Comparison of ENCODE assay signal across 8 mouse cellular contexts in the genomic region with DNA sequence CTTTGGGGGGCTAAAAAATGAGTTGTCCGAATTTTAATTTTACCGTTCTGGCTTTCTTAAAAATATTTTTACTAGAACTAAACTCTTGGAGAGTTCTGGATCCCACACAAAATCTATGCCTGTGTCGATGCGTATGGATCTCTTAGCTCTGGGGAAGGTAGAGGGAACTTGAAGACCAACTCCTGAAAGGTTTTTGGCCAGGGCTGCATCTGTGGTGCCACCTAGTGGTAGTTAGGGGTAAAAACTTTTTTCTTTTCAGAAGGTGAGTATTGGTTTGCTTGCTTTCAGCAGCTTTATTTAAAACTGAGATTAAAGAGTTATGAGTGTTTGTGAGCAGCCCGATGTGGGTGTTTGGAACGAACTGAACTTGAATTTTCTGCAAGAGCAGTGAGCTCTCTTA. TPM values are rescaled to one million over a fixed set of nuclear protein-coding genes. Genes with fewer than 3 reads are reported as not detected.
DNase-seq lines count a peak whose midpoint lies in the region; ATAC-seq and TF ChIP-seq lines count a peak whose summit lies in the region.
"Had no signal": no experiment of that assay in that cellular context is flagged by ENCODE, and none has a peak within 500 bp of the region (broad histone marks: within the 10 kb centered on the region; RNA-seq: fewer than 3 reads in every experiment).

No protein-coding gene starts in this region.

- TF ChIP-seq CTCF in CH12.LX (conservative IDR thresholded peaks at IDR 0.05 in 1 of 2, IDR thresholded peaks at IDR 0.05 in 1 of 2; ENCODE audit: low read depth in 2 of 2, low read length in 2 of 2) = peak; percentile 80 to 87

- ATAC-seq in erythroblast, adult 5-6 weeks (replicated peaks; ENCODE audit: low FRiP score, poor library complexity, severe bottlenecking) = no peak

- no peak overlapping the region for H3K27ac ChIP-seq in CH12.LX (ENCODE audit: insufficient read depth, low read depth)
- H3K27ac ChIP-seq: heart, embryonic 13.5 days had no signal

- DNase-seq in layer of hippocampus, adult 11-12 months (ENCODE audit: low spot score) = peak; percentile 30
- DNase-seq in layer of hippocampus, adult 9-10 months (ENCODE audit: low spot score) = no peak
- DNase-seq in CH12.LX (ENCODE audit: extremely low read depth) = peak; percentile 73
- peak; percentile 27 for DNase-seq in MN1 (ENCODE audit: low spot score)
- peak; percentile 84 for DNase-seq in embryo, embryonic 10.5 days (ENCODE audit: low spot score)
- DNase-seq in lung, postnatal 25 days (ENCODE audit: low spot score) = peak; percentile 51

- dilution Hi-C loops in CH12.LX (cut with MboI; ENCODE audit: extremely low pct_ligation_motif_present, extremely low pct_unique_long_range_greater_than_20kb, low sequenced_read_pairs) = no loop called here

- no peaks in the 10 kb centered on the region for H3K27me3 ChIP-seq in CH12.LX (replicated peaks)

- H3K79me2 ChIP-seq in CH12.LX (replicated peaks; ENCODE audit: control insufficient read depth, extremely low read depth, insufficient read depth, poor library complexity, severe bottlenecking) = no peaks in the 10 kb centered on the region

- no peak for TF ChIP-seq POLR2A in CH12.LX (IDR thresholded peaks at IDR 0.05; ENCODE audit: low read depth, low read length)

- no peak overlapping the region for H3K9ac ChIP-seq in CH12.LX (ENCODE audit: insufficient read depth, low read depth)
- H3K9ac ChIP-seq: heart, embryonic 13.5 days had no signal

- H3K9me3 ChIP-seq in CH12.LX (replicated peaks; ENCODE audit: low read length) = no peaks in the 10 kb centered on the region
- H3K9me3 ChIP-seq: heart, embryonic 13.5 days had no signal

- H3K4me1 ChIP-seq in CH12.LX (ENCODE audit: control insufficient read depth in 1 of 2, insufficient read depth in 2 of 2) = no peaks in the 10 kb centered on the region
- H3K4me1 ChIP-seq: heart, embryonic 13.5 days had no signal

- no peak overlapping the region for H3K4me3 ChIP-seq in CH12.LX (replicated peaks in 1 of 3; ENCODE audit: low read depth in 2 of 3, low read length in 2 of 3, poor library complexity in 1 of 3)
- H3K4me3 ChIP-seq: heart, embryonic 13.5 days had no signal

- H3K4me2 ChIP-seq in CH12.LX (ENCODE audit: insufficient read depth, low read depth, poor library complexity, severe bottlenecking) = no peak overlapping the region
- H3K4me2 ChIP-seq: heart, embryonic 13.5 days had no signal

- TF ChIP-seq RAD21 in CH12.LX (IDR thresholded peaks at IDR 0.05; ENCODE audit: low read depth, low read length) = peak; percentile 82

- no peaks in the 10 kb centered on the region for H3K36me3 ChIP-seq in CH12.LX (replicated peaks in 1 of 2; ENCODE audit: control insufficient read depth in 1 of 2, insufficient read depth in 1 of 2, low read length in 1 of 2)
- H3K36me3 ChIP-seq: heart, embryonic 13.5 days had no signal

- in situ Hi-C loops in CH12.LX (cut with MboI; ENCODE audit: low pct_ligation_motif_present, low pct_unique_long_range_greater_than_20kb, low sequenced_read_pairs) = loop anchor here (25.0 kb wide), 2 partner anchors 105 to 545 kb away; a partner anchor contains a TSS

- TF ChIP-seq EP300 in CH12.LX (IDR thresholded peaks at IDR 0.05; ENCODE audit: low read length) = no peak

TF ChIP-seq in CH12.LX, 34 proteins besides CTCF, POLR2A, EP300 and RAD21:
- no peak for TF ChIP-seq CHD1 (IDR thresholded peaks at IDR 0.05; ENCODE audit: low read depth, low read length)
- peak; percentile 35; the same call in 1 of the 2 replicates for TF ChIP-seq NELFE (IDR thresholded peaks at IDR 0.05; ENCODE audit: low read depth, low read length)
- no peak for TF ChIP-seq TCF12 (IDR thresholded peaks at IDR 0.05; ENCODE audit: low read depth, low read length)
- no peak for TF ChIP-seq UBTF (IDR thresholded peaks at IDR 0.05; ENCODE audit: low read depth, low read length)
- TF ChIP-seq CHD2 (IDR thresholded peaks at IDR 0.05; ENCODE audit: low read length) = no peak
- no peak for TF ChIP-seq MXI1 (IDR thresholded peaks at IDR 0.05; ENCODE audit: low read depth, low read length)
- peak; percentile 24; the same call in 1 of the 2 replicates for TF ChIP-seq ZC3H11A (IDR thresholded peaks at IDR 0.05; ENCODE audit: low read depth, low read length)
- no peak for TF ChIP-seq SIN3A (IDR thresholded peaks at IDR 0.05; ENCODE audit: low read length)
- TF ChIP-seq USF2 (conservative IDR thresholded peaks at IDR 0.05; ENCODE audit: low read depth, low read length) = no peak
- no peak for TF ChIP-seq ZMIZ1 (IDR thresholded peaks at IDR 0.05; ENCODE audit: low read depth, low read length)
- TF ChIP-seq SMC3 (IDR thresholded peaks at IDR 0.05; ENCODE audit: low read depth, low read length) = peak; percentile 79
- TF ChIP-seq RCOR1 (conservative IDR thresholded peaks at IDR 0.05; ENCODE audit: low read depth, low read length) = no peak

RNA-seq across cellular contexts. Expression of a gene that starts 21.8 kb away (rescaled TPM):
- not detected in 2 replicates for total RNA-seq in CH12.LX (2012; rRNA removed)
- not detected in 2 replicates for total RNA-seq in CH12.LX (2014; rRNA removed)
- not detected in 2 replicates for polyA plus RNA-seq in CH12.LX (2012; ENCODE audit: insufficient read length, low read depth)
- total RNA-seq in erythroblast, adult 5-6 weeks (2015; ENCODE audit: low replicate concordance) = 0.42 TPM in 1 of 2 replicates, not detected in the other
- not detected in 2 replicates for total RNA-seq in erythroblast, adult 5-6 weeks (2017; ENCODE audit: low replicate concordance)
